Mouse (Mus musculus): ENCODE results near the gene Fam89a. TPM values are rescaled to one million over a fixed set of nuclear protein-coding genes. Genes with fewer than 3 reads are reported as not detected.

Fam89a gene
- polyA plus RNA-seq, 2 experiments: 2.2 to 2.5 TPM

DNA sequence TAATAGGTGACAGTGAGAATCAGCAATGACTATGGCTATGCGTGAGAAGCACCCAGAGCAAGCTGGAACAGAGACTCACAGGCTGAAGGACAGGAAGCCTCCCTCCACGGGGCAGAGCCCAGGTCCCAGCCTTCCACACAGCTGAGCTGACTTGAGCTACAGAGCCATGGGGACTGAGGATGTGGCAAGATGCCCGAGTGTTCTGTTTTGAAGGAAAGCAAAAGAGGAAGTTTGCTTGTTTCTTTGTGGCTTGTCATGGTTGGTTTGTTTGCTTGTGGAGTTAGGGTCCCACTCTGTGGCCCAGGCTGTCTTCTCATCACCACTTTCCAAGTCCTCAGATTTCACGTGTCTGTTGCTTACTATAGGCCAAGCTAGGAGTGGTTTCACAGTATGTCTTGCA lies 39.0 kb upstream of the Fam89a start:
- no peak for DNase-seq (ENCODE audit: low read depth in 3 of 3, low spot score in 3 of 3)
- no peak for ATAC-seq (ENCODE audit: insufficient read depth)
- no peak overlapping the region for H3K9ac ChIP-seq (replicated peaks)
- H3K9me3 ChIP-seq (ENCODE audit: control insufficient read depth, low read length): no peaks in the 10 kb centered on the region
- 0 out of 4 replicates have a peak, but pooled peaks cover 0 to 3% of the 10 kb centered on the region in 2 experiments for H3K4me1 ChIP-seq (replicated peaks; ENCODE audit: control insufficient read depth in 2 of 2, insufficient read depth in 2 of 2, low read length in 1 of 2)
- no peak overlapping the region for H3K4me2 ChIP-seq (ENCODE audit: low read depth)
- no peak overlapping the region for H3K4me3 ChIP-seq (ENCODE audit: insufficient read depth in 1 of 2, low read depth in 2 of 2, low read length in 2 of 2)
- H3K27me3 ChIP-seq (ENCODE audit: control insufficient read depth, insufficient read depth, low read length): peaks cover 44% of the 10 kb centered on the region
- H3K27ac ChIP-seq: no peak overlapping the region
- no peak for TF ChIP-seq CTCF (IDR thresholded peaks at IDR 0.05; ENCODE audit: low read depth)
- TF ChIP-seq EP300 (IDR thresholded peaks at IDR 0.05; ENCODE audit: low read depth): no peak
- no peaks in the 10 kb centered on the region for H3K36me3 ChIP-seq (replicated peaks; ENCODE audit: control insufficient read depth, insufficient read depth, low read depth)
- 27% methylated on average over 4 of the region's 4 CpGs for WGBS (ENCODE audit: insufficient replicate concordance)

DNA sequence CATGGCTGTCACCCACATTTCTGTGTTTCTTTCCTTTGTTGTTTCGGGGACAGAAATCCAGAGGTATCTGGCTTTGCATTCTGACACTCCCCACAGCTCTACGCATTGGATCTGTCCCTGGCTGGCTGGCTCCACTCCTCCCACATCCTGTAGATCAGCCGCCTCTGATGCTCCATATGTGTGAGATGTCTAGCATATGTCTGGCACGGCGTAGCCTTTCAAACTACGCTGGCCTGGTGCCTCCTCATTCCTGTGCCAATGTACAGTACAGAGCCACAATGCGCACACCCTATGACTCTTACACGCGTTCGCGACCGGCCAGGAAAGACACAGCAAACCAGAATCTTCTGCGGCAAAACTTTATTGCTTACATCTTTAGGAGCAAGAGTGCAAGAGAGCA lies 33.0 kb upstream of the Fam89a start:
- Histone ChIP-seq H3K4me1 (replicated peaks; ENCODE audit: control insufficient read depth in 2 of 2, insufficient read depth in 2 of 2, low read length in 1 of 2) (no peaks in the 10 kb centered on the region), H3K36me3 (replicated peaks; ENCODE audit: control insufficient read depth, insufficient read depth, low read depth) (no peaks in the 10 kb centered on the region), H3K4me3 (ENCODE audit: insufficient read depth in 1 of 2, low read depth in 2 of 2, low read length in 2 of 2) (no peak overlapping the region), H3K9ac (replicated peaks) (no peak overlapping the region), H3K4me2 (ENCODE audit: low read depth) (no peak overlapping the region), H3K27me3 (ENCODE audit: control insufficient read depth, insufficient read depth, low read length) (no peaks in the 10 kb centered on the region), H3K27ac (no peak overlapping the region), H3K9me3 (ENCODE audit: control insufficient read depth, low read length) (no peaks in the 10 kb centered on the region)
- ATAC-seq (ENCODE audit: insufficient read depth): no peak
- TF ChIP-seq EP300 (IDR thresholded peaks at IDR 0.05; ENCODE audit: low read depth): no peak
- no peak for TF ChIP-seq CTCF (IDR thresholded peaks at IDR 0.05; ENCODE audit: low read depth)
- 82% methylated on average over 13 of the region's 13 CpGs for WGBS (ENCODE audit: insufficient replicate concordance)
- no peak for DNase-seq (ENCODE audit: low read depth in 3 of 3, low spot score in 3 of 3)

DNA sequence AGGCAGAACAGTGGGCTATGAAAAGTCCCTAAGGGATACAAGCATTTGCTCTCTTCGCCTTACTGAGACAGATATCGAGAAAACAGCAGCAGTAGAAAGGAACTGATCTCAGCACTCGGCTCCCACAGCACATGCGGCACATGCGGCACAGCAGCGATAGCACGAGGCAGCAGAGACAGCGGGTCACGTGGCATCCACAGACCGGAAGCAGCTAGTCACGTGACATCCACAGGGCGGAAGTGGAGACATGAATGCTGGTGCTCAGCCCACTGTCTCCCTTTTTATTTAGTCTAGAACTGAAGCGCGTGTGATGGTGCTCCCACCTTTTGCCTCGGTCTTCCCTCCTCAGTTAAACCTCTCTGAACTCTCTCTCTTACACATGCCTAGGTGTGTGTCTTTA lies 31.6 kb upstream of the Fam89a start:
- no peaks in the 10 kb centered on the region for H3K36me3 ChIP-seq (replicated peaks; ENCODE audit: control insufficient read depth, insufficient read depth, low read depth)
- ATAC-seq (ENCODE audit: insufficient read depth) (no peak), DNase-seq (ENCODE audit: low read depth in 3 of 3, low spot score in 3 of 3) (no peak)
- no peak overlapping the region for H3K4me2 ChIP-seq (ENCODE audit: low read depth)
- no peaks in the 10 kb centered on the region for H3K27me3 ChIP-seq (ENCODE audit: control insufficient read depth, insufficient read depth, low read length)
- H3K9me3 ChIP-seq (ENCODE audit: control insufficient read depth, low read length): no peaks in the 10 kb centered on the region
- no peak overlapping the region for H3K27ac ChIP-seq
- no peak overlapping the region for H3K9ac ChIP-seq (replicated peaks)
- TF ChIP-seq CTCF (IDR thresholded peaks at IDR 0.05; ENCODE audit: low read depth) (no peak), EP300 (IDR thresholded peaks at IDR 0.05; ENCODE audit: low read depth) (no peak)
- no peak overlapping the region for H3K4me3 ChIP-seq (ENCODE audit: insufficient read depth in 1 of 2, low read depth in 2 of 2, low read length in 2 of 2)
- 77% methylated on average over 15 of the region's 15 CpGs for WGBS (ENCODE audit: insufficient replicate concordance)
- H3K4me1 ChIP-seq (replicated peaks; ENCODE audit: control insufficient read depth in 2 of 2, insufficient read depth in 2 of 2, low read length in 1 of 2): no peaks in the 10 kb centered on the region

DNA sequence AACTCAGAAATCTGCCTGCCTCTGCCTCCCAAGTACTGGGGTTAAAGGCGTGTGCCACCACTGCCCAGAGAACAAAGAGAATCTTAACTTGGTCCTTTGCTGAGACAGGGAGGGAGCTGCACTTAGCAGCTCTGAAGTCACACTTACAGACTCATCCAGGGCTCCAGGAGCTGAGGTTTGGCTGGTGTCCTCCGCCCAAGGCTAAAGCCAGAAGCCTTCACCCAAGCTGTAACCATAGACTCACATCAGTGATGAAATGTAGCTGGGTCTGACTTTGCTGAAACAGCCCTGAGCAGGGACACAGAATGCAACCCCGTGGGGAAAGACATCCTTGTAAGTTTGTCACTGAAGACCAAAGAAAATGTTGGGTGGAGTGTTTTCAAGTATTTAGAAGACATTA lies 30.8 kb upstream of the Fam89a start:
- no peak for ATAC-seq (ENCODE audit: insufficient read depth)
- DNase-seq (ENCODE audit: low read depth in 3 of 3, low spot score in 3 of 3): no peak

DNA sequence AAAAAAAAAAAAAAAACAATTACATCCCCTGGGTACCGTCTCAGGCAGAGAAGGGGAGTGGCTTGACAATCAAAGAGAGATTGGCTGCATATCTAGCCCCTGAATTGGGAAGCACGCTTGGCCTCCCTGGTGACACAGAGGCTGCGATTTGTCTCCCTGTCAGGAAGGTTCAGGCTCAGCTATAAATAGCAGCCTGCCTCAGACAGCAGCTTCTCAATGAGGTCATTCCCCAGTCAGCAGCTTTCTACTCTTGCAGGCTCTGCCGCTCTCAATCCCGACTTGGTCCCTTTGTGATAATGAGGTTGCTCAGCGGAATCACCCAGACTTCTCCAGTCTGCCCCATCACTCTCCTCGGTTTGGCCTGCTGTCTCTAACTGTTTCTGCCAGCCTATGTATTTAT lies 28.6 kb upstream of the Fam89a start:
- ATAC-seq (ENCODE audit: insufficient read depth) (no peak), DNase-seq (ENCODE audit: low read depth in 3 of 3, low spot score in 3 of 3) (no peak)
- Histone ChIP-seq H3K4me3 (ENCODE audit: insufficient read depth in 1 of 2, low read depth in 2 of 2, low read length in 2 of 2) (no peak overlapping the region), H3K9me3 (ENCODE audit: control insufficient read depth, low read length) (no peaks in the 10 kb centered on the region), H3K27ac (no peak overlapping the region), H3K4me1 (replicated peaks; ENCODE audit: control insufficient read depth in 2 of 2, insufficient read depth in 2 of 2, low read length in 1 of 2) (peaks cover 0 to 3% of the 10 kb centered on the region in 2 experiments; a peak in 1 of 4 replicates), H3K27me3 (ENCODE audit: control insufficient read depth, insufficient read depth, low read length) (no peaks in the 10 kb centered on the region), H3K36me3 (replicated peaks; ENCODE audit: control insufficient read depth, insufficient read depth, low read depth) (no peaks in the 10 kb centered on the region), H3K4me2 (ENCODE audit: low read depth) (no peak overlapping the region), H3K9ac (replicated peaks) (no peak overlapping the region)
- WGBS (ENCODE audit: insufficient replicate concordance): 8% methylated on average over 7 of the region's 7 CpGs
- TF ChIP-seq CTCF (IDR thresholded peaks at IDR 0.05; ENCODE audit: low read depth): no peak
- TF ChIP-seq EP300 (IDR thresholded peaks at IDR 0.05; ENCODE audit: low read depth): no peak

More for the DNA sequence above, 30.8 kb upstream of the Fam89a start:
- 53% methylated on average over 3 of the region's 3 CpGs for WGBS (ENCODE audit: insufficient replicate concordance)
- H3K4me2 ChIP-seq (ENCODE audit: low read depth): no peak overlapping the region
- no peaks in the 10 kb centered on the region for H3K36me3 ChIP-seq (replicated peaks; ENCODE audit: control insufficient read depth, insufficient read depth, low read depth)
- H3K9ac ChIP-seq (replicated peaks): no peak overlapping the region
- TF ChIP-seq CTCF (IDR thresholded peaks at IDR 0.05; ENCODE audit: low read depth) (no peak), EP300 (IDR thresholded peaks at IDR 0.05; ENCODE audit: low read depth) (no peak)
- H3K27ac ChIP-seq: no peak overlapping the region
- H3K4me3 ChIP-seq (ENCODE audit: insufficient read depth in 1 of 2, low read depth in 2 of 2, low read length in 2 of 2): no peak overlapping the region
- H3K4me1 ChIP-seq (replicated peaks; ENCODE audit: control insufficient read depth in 2 of 2, insufficient read depth in 2 of 2, low read length in 1 of 2): no peaks in the 10 kb centered on the region
- no peaks in the 10 kb centered on the region for H3K27me3 ChIP-seq (ENCODE audit: control insufficient read depth, insufficient read depth, low read length)
- H3K9me3 ChIP-seq (ENCODE audit: control insufficient read depth, low read length): no peaks in the 10 kb centered on the region
